Mouse (Mus musculus): Measurements from ENCODE around the gene Jarid2. TPM values are rescaled to one million over a fixed set of nuclear protein-coding genes. Genes with fewer than 3 reads are reported as not detected.

Gene Jarid2
- total and polyA plus RNA-seq, 2 experiments from 2014 or later: 16.5 to 22.2 TPM

DNA sequence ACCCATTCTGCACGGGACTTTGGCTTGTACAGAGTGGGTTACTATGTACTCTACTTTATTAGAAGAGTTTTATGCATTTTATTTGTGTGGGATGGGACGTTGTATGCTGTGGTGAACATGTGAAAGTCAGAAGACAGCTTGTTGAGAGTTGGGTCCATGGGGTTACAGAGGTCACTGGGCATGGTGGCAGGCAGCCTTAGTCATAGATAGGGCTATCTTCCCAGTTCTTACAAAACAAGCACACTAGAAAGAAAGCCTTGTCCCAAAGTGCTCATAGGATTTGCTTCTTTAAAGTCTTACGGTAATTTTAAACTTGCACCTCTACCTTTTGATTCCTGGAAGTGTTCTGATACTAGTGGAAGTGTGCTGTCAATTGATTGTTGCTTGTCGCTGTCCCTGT lies 103.6 kb downstream of the Jarid2 start:
- Histone ChIP-seq H3K4me2 (ENCODE audit: low read depth) (no peak overlapping the region), H3K4me1 (ENCODE audit: insufficient read depth) (no peaks in the 10 kb centered on the region), H3K36me3 (ENCODE audit: insufficient read depth) (no peaks in the 10 kb centered on the region), H3K9me3 (ENCODE audit: low read length) (no peaks in the 10 kb centered on the region), H3K27me3 (ENCODE audit: insufficient read depth, low read length) (no peaks in the 10 kb centered on the region), H3K4me3 (ENCODE audit: low read depth, low read length) (no peak overlapping the region), H3K9ac (no peak overlapping the region), H3K27ac (ENCODE audit: low read depth, low read length) (no peak overlapping the region)
- 89% methylated on average over 4 of the region's 4 CpGs for WGBS
- no peak for TF ChIP-seq CTCF (IDR thresholded peaks at IDR 0.05; ENCODE audit: low read depth)
- ATAC-seq (no peak), DNase-seq (no peak)

DNA sequence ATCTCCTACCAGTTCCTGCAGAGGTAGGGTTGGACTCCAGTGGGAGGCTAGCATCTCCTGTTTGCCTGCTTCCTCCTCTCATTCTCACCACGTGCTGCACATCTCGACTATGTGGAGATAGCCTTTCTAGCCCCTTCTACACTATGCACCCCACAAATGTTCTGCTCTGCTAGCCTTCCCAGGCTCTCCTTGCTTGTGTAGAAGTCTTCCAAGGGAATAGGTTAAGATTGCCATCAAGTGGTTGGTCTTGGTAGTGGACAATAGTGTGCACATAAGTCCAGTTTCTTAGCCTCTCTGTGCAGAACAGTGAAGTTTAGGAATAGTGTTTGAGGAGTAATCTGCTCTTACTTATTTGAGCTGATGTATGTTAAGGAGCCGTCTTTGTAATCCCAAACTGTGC lies 104.1 kb downstream of the Jarid2 start:
- Histone ChIP-seq H3K36me3 (ENCODE audit: insufficient read depth) (no peaks in the 10 kb centered on the region), H3K9me3 (ENCODE audit: low read length) (no peaks in the 10 kb centered on the region), H3K9ac (no peak overlapping the region), H3K27me3 (ENCODE audit: insufficient read depth, low read length) (no peaks in the 10 kb centered on the region), H3K4me3 (ENCODE audit: low read depth, low read length) (no peak overlapping the region), H3K27ac (ENCODE audit: low read depth, low read length) (no peak overlapping the region), H3K4me2 (ENCODE audit: low read depth) (no peak overlapping the region), H3K4me1 (ENCODE audit: insufficient read depth) (no peaks in the 10 kb centered on the region)
- ATAC-seq (peak; percentile 29; the same call in 1 of the 2 replicates), DNase-seq (peak; percentile 75)
- TF ChIP-seq CTCF (IDR thresholded peaks at IDR 0.05; ENCODE audit: low read depth): peak; percentile 78
- 62% methylated on average over 3 of the region's 3 CpGs for WGBS

DNA sequence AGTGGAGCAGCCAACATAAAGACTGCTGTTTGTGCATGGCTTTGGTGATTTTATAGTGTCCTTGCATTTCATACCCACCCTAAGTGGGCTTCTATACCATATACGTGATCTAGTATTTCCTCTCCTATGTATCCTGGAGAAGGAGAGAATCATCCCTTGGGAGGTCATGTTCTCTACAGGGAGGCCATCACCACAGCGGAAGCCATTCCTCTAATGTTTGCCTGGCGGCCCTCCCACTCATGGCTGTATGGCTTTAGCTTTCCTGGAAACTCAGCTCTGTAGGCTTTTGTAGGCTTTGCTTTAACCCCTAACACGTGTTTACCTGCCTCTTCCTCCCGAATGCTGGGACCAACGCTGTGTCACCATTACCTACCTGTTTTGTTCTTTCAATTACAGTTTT lies 108.2 kb downstream of the Jarid2 start:
- no peaks in the 10 kb centered on the region for H3K27me3 ChIP-seq (ENCODE audit: insufficient read depth, low read length)
- 88% methylated on average over 6 of the region's 6 CpGs for WGBS

DNA sequence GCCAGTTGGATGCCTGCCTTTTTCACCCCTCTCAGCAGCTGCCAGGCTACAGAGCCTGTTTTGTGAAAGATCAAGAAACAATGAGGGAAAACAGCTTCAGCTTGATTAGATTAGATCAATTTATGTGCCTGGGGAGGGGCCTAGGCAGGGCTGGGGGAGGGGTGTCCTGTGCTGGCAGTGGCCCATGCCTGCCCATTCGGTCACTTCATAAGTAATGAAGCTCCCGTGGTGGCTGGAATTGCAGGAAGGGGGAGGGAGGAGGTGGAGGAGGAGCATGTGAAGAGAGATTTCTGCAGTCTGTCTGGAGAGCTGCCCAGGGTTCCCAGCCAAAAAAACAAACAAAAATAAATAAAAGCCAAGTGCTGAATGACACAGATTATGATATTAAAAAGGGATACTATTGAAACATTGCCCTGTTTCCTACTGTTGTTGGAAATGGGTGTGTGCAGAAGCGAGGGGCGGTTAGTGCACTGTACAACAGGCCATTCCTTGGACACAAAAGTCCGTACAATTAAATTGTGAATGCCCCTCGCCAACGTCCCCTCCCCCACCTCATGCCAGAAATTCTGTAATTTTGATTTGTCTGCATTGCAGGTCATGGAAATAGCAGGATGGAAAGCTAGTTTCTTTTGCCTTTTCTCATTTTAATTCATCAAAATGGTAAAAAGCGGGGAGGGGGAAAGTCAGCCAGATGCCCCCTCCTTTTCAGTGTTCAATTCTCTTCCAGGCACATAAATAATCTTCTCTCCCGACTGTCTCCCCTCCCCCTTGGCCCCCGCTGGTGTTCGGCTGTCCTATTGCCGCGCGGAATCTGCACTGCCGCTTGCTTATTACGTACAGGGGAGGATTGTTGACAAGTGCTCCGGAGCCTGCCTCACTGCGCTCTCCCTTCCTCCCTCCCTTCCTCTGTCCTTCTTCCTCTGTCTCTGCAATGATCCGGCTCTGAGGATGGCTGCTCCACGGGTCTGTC lies 110.9 kb downstream of the Jarid2 start:
- peak overlapping the region; percentile 65 for H3K4me2 ChIP-seq (ENCODE audit: low read depth)
- H3K9ac ChIP-seq: peak overlapping the region; percentile 63
- peaks cover 26% of the 10 kb centered on the region; the same call in 1 of the 2 replicates for H3K4me1 ChIP-seq (ENCODE audit: insufficient read depth)
- ATAC-seq: peak; percentile 96
- no peak for TF ChIP-seq CTCF (IDR thresholded peaks at IDR 0.05; ENCODE audit: low read depth)
- no peaks in the 10 kb centered on the region for H3K9me3 ChIP-seq (ENCODE audit: low read length)
- 1% methylated on average over 20 of the region's 20 CpGs for WGBS
- H3K27ac ChIP-seq (ENCODE audit: low read depth, low read length): peak overlapping the region; percentile 87
- peak overlapping the region; percentile 41 for H3K4me3 ChIP-seq (ENCODE audit: low read depth, low read length)
- peak; percentile 88 for DNase-seq
- no peaks in the 10 kb centered on the region for H3K27me3 ChIP-seq (ENCODE audit: insufficient read depth, low read length)
- no peaks in the 10 kb centered on the region for H3K36me3 ChIP-seq (ENCODE audit: insufficient read depth)

More for the DNA sequence above, 108.2 kb downstream of the Jarid2 start:
- no peak for TF ChIP-seq CTCF (IDR thresholded peaks at IDR 0.05; ENCODE audit: low read depth)
- H3K9ac ChIP-seq: no peak overlapping the region
- no peak for DNase-seq
- no peak overlapping the region for H3K4me2 ChIP-seq (ENCODE audit: low read depth)
- no peaks in the 10 kb centered on the region for H3K36me3 ChIP-seq (ENCODE audit: insufficient read depth)
- H3K9me3 ChIP-seq (ENCODE audit: low read length): no peaks in the 10 kb centered on the region
- no peak for ATAC-seq
- no peak overlapping the region for H3K27ac ChIP-seq (ENCODE audit: low read depth, low read length)
- H3K4me1 ChIP-seq (ENCODE audit: insufficient read depth): peaks cover 13% of the 10 kb centered on the region; the same call in 1 of the 2 replicates
- H3K4me3 ChIP-seq (ENCODE audit: low read depth, low read length): no peak overlapping the region

DNA sequence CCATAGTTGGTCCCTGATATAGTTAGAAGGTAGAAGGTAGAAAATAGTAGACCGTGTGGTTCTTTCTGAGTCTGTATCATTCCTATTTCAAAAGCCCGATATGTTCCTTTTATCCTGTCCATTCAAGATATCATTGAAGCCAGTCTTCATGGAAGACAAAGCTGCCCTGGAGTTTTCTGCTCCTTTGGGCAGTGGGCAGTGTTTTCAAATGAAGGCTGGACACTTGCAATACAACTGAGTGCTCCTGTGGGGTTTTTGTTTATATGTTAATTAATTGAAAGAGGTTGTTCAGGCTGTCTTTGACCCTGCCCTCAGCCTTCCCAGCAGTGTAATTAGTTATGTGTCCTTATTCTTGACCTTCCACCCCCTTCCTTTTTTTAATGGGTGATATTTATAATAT lies 122.2 kb downstream of the Jarid2 start:
- DNase-seq (no peak), ATAC-seq (no peak)
- no peak overlapping the region for H3K4me2 ChIP-seq (ENCODE audit: low read depth)
- no peak for TF ChIP-seq CTCF (IDR thresholded peaks at IDR 0.05; ENCODE audit: low read depth)
- H3K27ac ChIP-seq (ENCODE audit: low read depth, low read length): no peak overlapping the region
- H3K9ac ChIP-seq: no peak overlapping the region
- no peaks in the 10 kb centered on the region for H3K36me3 ChIP-seq (ENCODE audit: insufficient read depth)
- H3K9me3 ChIP-seq (ENCODE audit: low read length): no peaks in the 10 kb centered on the region
- no peaks in the 10 kb centered on the region for H3K27me3 ChIP-seq (ENCODE audit: insufficient read depth, low read length)
- no peak overlapping the region for H3K4me3 ChIP-seq (ENCODE audit: low read depth, low read length)
- no peaks in the 10 kb centered on the region for H3K4me1 ChIP-seq (ENCODE audit: insufficient read depth)
- 25% methylated on average over 2 of the region's 2 CpGs for WGBS

DNA sequence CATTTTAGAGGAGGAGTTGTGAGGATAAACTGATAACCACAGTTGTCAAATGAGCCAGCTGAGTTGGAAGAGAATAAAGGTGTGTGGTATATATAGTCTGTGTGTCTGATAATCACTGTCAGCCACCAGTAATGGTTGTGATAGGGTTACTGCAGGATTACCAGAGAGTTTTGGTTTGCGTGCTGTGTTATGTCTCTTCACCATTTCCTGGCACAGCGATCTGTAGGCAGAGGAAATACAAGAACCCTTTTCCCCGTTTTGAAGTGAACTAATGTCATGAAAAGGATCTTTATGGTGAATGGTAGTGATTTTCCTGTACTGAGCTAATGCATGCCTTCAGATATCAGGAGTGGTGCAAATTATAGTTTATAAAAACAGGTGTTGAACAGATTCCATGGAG lies 122.8 kb downstream of the Jarid2 start:
- no peaks in the 10 kb centered on the region for H3K9me3 ChIP-seq (ENCODE audit: low read length)
- ATAC-seq: no peak
- H3K27ac ChIP-seq (ENCODE audit: low read depth, low read length): no peak overlapping the region
- H3K9ac ChIP-seq: no peak overlapping the region
- H3K36me3 ChIP-seq (ENCODE audit: insufficient read depth): no peaks in the 10 kb centered on the region
- no peak overlapping the region for H3K4me3 ChIP-seq (ENCODE audit: low read depth, low read length)
- TF ChIP-seq CTCF (IDR thresholded peaks at IDR 0.05; ENCODE audit: low read depth): no peak
- WGBS: 73% methylated on average over 3 of the region's 3 CpGs
- H3K27me3 ChIP-seq (ENCODE audit: insufficient read depth, low read length): no peaks in the 10 kb centered on the region
- H3K4me1 ChIP-seq (ENCODE audit: insufficient read depth): peaks cover 4% of the 10 kb centered on the region; the same call in 1 of the 2 replicates
- no peak overlapping the region for H3K4me2 ChIP-seq (ENCODE audit: low read depth)
- no peak for DNase-seq

DNA sequence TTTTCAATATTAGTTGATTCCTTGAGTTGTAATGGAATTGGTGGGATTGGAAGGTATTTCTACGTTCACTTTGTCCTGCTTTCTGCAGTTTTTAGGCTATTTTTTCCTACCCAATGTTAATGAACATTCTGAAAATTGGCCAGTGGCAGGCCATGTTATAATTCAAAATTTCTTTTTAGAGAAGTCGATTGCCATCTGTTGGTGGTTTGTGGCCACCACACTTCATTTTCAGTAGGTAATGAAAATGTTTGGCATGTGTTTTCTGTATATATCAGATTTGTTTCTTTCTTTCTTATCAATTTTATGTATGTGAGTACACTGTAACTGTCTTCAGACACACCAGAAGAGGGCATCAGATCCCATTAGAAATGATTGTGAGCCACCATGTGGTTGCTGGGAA lies 136.3 kb downstream of the Jarid2 start:
- peak; percentile 15; the same call in 1 of the 2 replicates for TF ChIP-seq CTCF (IDR thresholded peaks at IDR 0.05; ENCODE audit: low read depth)
- no peaks in the 10 kb centered on the region for H3K27me3 ChIP-seq (ENCODE audit: insufficient read depth, low read length)
- ATAC-seq (no peak), DNase-seq (no peak)
- H3K36me3 ChIP-seq (ENCODE audit: insufficient read depth): no peaks in the 10 kb centered on the region
- H3K27ac ChIP-seq (ENCODE audit: low read depth, low read length): no peak overlapping the region
- H3K9ac ChIP-seq: no peak overlapping the region
- no peak overlapping the region for H3K4me2 ChIP-seq (ENCODE audit: low read depth)
- H3K4me1 ChIP-seq (ENCODE audit: insufficient read depth): peaks cover 11% of the 10 kb centered on the region
- no peak overlapping the region for H3K4me3 ChIP-seq (ENCODE audit: low read depth, low read length)
- H3K9me3 ChIP-seq (ENCODE audit: low read length): no peaks in the 10 kb centered on the region
- WGBS: 92% methylated on average over 2 of the region's 2 CpGs
